Mouse (Mus musculus): ENCODE measurements around the gene Gabrb3.

Gabrb3 gene

DNA sequence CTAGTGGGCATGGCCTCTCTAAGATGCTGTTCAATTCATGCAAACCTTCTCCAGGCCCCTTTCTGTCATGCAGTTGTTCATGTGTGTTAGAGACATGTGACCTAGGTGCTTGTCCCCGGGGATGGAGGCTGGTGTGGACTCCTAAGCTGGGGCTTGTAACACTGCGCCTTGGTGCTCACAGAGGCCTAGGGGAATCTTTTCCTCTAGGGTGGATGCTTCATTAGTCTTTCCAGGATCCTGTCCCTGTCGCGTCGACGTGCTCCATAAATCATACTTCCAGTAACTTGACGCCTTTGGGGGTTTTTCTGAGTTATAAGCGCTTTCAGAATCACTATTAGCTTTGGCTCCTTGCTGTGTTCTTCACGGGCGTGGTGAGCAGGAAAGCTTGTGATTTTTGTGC lies 113.2 kb downstream of the Gabrb3 start:
- no peak for DNase-seq (ENCODE audit: low spot score in 2 of 2)

DNA sequence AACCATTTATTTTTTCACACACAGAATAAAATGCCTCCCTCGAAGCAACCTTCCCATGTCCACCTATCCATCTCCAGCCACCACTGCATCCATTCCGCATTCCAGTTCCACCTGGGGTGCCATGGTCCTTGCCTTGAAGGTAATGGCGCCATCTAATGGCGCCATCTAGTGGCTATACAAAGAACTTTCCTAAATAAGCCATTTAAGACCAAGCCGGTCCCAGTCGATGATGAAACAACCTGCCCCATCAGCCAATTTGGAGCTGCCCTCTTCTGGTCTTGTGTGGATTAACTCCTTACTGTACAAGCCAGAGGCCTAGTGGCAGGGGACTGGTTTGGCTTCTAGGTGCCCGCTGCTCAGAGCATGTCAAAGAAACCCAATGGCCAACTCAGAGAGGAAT lies 119.1 kb downstream of the Gabrb3 start:
- no peak for DNase-seq (ENCODE audit: low spot score in 2 of 2)

DNA sequence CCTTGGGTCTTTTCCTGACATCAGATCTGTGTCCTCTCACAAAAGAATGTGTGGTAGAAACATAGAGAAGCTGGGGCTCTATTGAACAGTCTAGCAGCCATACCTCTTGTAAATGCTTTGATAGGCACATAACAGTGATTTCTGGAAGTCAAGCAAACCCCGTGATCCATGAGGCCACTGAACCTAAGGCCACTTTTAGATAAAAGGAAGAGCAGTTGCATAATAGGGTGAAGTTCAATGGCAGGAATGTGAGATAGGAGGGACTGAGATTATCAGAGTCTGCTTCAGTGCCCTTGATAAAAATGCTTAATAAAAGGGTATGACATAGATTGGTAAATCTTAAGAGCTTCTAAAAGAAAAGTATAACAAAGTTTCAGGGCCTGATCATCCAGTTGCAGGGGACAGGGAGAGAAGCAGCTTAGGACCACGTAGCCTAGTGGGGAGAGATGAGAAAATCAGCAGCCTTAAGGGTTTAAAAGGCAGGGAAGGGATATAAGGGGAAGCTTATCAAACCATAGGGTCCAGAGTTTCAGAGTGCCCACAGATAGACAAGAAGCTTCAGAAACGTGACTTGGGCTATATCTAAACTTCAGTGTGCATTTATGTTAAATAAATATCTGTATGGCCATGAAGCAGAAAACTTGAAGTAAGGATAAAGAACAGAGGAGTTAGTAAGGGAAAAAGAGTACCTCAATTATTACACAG lies 141.4 kb downstream of the Gabrb3 start:
- DNase-seq (ENCODE audit: low spot score in 2 of 2): no peak

DNA sequence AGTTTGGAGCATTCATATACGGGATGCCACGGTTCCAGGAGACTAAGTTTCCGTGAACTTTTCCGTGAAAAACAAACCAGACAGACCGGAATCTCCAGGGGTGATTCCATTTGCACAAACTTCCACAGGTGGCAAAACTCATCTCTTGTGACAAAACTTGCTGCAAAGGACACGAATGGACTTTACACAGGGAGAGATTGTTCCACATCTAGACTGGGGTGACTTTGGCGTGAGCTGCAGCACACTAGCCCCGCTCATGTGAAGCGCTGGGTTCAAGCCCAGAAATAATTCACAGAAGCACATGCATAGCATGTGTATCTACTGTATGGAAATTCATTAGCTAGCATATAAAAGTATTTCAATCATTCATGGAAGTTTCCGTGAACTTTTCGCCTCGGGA lies 144.9 kb downstream of the Gabrb3 start:
- no peak for DNase-seq (ENCODE audit: low spot score in 2 of 2)

- DNase-seq (ENCODE audit: low spot score in 2 of 2): no peak
Measured at GRCm38 (mm10) chr7:57590451-57591248, 171.2 kb downstream of the Gabrb3 start.

DNA sequence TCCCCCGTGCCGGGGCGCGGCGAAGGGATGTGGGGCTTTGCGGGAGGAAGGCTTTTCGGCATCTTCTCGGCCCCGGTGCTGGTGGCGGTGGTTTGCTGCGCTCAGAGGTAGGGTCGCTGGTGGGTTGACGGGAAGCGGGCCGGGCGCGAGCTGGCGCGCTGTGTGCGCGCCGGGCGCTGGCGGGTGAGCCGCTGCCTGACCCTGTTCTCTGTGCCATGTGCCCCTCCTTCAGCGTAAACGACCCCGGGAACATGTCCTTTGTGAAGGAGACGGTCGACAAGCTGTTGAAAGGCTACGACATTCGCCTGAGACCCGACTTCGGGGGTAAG lies 171.7 kb downstream of the Gabrb3 start:
- no peak for DNase-seq (ENCODE audit: low spot score in 2 of 2)

- no peak for DNase-seq (ENCODE audit: low spot score in 2 of 2)
Measured at GRCm38 (mm10) chr7:57591578-57592431, 172.3 kb downstream of the Gabrb3 start.

DNA sequence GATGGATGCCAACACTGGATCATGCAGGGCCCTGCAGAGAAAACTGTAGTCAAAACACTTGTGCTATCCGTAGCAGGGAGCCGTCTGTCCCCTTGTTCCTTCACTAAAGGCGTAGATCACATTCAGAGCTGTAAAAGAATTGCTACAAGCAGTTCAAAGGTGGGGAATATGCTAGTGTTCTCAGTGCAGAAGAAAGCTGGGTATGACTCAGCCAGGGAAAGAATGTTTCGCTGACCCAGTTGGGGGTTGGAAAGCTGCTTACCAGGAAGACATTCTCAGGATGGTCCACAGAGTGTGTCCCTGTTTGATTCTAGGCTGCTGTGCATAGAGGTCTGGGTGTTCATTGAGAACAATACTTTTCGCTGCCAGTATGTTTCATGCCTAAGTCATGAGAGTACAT lies 177.8 kb downstream of the Gabrb3 start:
- no peak for DNase-seq (ENCODE audit: low spot score in 2 of 2)

DNA sequence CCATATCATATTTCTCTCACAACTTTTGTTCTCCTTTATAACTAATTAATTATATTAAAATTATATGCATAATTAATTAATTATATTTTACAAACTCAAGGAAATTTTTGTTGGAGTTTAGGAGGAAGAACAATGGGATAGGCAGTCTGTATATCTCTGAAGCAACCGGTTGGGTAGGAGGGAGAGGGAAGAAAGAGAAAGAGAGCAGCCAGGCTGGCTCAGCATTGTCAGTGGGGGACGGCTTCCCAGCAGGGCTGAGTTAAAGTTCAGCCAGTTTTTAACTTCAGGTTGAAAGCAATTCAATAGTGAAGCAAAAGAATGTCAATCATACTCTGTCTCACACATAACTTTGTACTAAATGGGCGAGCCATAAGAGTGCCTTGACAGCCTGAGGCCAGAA lies 199.2 kb downstream of the Gabrb3 start:
- no peak for DNase-seq (ENCODE audit: low spot score in 2 of 2)

DNA sequence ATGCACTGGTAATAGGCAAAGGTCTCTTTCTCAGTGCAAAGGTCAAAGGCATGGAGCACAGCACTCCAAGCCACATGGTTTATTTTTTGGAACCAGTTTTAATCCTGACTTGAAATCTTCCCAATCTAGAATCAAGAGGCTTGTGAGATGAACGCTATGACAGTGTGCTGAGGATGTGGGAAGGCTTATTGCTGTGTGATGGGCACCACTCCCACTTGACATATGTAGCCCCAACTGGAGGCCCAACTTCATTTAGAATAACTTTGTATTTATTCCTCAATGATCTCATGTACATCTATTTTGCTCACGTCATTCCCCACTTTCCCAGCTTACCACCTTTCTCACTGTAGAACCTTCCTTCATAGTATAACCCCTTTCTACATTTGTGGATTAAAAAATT lies 200.5 kb downstream of the Gabrb3 start:
- no peak for DNase-seq (ENCODE audit: low spot score in 2 of 2)

- DNase-seq (ENCODE audit: low spot score in 2 of 2): no peak
Measured at GRCm38 (mm10) chr7:57623718-57624117, 204.2 kb downstream of the Gabrb3 start.

DNA sequence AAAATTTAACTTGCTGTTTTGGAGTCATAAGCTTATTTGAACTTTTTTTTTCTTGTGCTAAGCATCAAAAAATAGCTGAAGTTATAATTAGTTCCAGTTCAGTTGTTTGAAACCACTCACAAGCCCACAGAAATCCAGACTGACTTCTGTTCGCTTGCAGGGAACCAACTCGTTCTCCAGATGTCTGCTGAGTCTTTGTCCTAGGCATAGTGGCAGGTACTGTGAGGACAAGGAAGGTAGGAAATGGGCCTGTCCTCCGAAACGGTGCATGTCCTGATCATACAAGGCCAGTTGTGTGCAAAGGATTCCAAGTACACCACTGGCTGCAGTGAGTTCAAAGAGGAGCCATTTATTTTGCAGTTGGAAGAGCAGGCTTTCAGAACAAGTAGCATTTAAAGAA lies 215.5 kb downstream of the Gabrb3 start:
- DNase-seq (ENCODE audit: low spot score in 2 of 2): no peak

DNA sequence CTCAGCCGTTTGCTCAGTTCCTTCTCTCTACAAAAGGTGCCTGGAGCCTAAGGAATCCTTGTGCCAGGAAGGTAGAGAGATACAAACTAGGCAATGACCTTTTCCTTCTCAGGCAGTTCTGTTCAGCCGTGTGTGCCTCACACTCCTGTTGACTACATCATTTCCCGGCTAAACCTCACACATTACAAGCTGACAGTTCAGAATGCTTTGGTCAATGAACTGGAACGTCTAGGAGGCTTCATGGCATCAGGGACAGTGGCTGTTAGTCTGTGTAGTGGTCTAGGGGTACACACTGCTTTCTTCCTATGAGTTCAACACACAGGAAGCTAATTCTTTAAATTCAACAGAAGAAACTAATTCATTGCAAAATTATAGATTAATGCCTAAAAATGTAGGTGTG lies 216.2 kb downstream of the Gabrb3 start:
- DNase-seq (ENCODE audit: low spot score in 2 of 2): no peak

GRCm38 (mm10) chr7:57640796-57641195 lies 221.3 kb downstream of the Gabrb3 start:
- DNase-seq (ENCODE audit: low spot score in 2 of 2): no peak

GRCm38 (mm10) chr7:57647345-57647744 lies 227.9 kb downstream of the Gabrb3 start:
- no peak for DNase-seq (ENCODE audit: low spot score in 2 of 2)

DNA sequence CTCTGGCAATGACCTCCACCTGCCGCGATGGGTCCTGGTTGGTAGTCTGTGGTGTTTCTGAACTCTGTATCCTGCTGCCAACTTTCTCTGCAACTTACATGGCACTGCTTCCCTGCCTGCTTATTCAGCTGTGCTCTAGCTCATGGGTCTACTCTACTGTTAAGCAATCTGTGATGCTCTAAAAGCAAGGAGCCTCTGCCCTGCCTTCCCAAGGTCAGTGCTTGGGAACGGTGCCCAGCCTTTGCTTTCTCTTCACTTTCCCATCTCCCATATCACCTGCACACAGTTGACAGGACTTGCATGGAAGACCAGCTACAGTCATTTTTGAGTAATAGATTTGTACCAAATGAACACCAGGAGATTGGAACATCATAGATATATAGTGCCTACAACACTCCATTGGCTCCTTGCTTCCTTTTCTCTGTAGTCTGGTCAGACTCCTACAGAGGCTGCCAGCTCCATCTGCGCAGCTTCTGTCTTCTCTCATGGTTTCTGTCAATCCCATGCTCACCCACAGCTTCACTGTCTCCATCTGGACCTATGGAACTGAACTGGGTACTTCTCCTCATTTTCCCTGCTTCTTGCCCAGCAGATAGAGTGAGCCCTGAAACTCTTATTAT lies 228.8 kb downstream of the Gabrb3 start:
- no peak for DNase-seq (ENCODE audit: low spot score in 2 of 2)

GRCm38 (mm10) chr7:57677352-57677751 lies 257.9 kb downstream of the Gabrb3 start:
- no peak for DNase-seq (ENCODE audit: low spot score in 2 of 2)

DNA sequence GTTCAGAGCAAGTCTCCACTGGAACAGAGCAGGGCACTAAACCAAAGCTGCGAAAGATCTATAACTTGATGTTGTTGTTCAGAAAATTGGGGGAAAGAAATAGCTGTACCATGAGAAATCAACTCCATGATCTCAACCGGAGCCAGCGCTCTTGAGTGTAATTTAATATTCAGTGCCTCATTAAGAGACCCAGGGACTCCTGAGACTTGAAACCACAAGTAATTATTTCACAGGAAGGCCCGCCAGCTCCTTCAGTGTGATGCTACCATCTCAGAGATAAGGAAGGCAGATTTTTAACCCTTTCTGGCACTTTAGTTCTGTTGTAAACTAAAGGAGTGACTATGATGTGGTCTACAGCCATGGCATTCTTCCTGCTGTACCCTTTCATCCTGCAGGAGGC lies 270.3 kb downstream of the Gabrb3 start:
- DNase-seq (ENCODE audit: low spot score in 2 of 2): no peak

- no peak for DNase-seq (ENCODE audit: low spot score in 2 of 2)
Measured at GRCm38 (mm10) chr7:57700370-57700769, 280.9 kb downstream of the Gabrb3 start.

DNA sequence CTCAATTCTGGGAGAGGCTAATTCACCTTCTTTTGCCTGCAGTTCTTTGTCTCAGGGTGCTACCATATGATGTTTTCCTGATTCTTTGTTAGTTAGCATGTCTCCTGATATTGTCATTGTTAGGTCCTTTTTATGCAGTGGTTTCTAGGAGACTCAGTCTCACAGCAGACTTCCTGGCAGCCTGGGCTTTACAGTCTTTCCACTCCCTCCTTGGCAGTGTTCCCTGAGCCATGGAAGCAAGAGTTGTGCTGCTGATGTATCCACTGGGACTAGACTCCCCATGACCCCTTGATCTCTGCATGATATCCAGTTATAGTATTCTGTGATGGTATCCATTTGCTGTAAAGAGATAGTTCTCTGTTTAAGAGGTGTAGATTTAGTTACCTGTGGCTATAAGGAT lies 281.6 kb downstream of the Gabrb3 start:
- DNase-seq (ENCODE audit: low spot score in 2 of 2): no peak

- DNase-seq (ENCODE audit: low spot score in 2 of 2): no peak
Measured at GRCm38 (mm10) chr7:57703580-57703979, 284.1 kb downstream of the Gabrb3 start.

- DNase-seq (ENCODE audit: low spot score in 2 of 2): no peak
Measured at GRCm38 (mm10) chr7:57706092-57706491, 286.6 kb downstream of the Gabrb3 start.
